Mouse (Mus musculus) MEL (cell line): ENCODE data around the gene Zbtb34. TPM values are rescaled to one million over a fixed set of nuclear protein-coding genes. Genes with fewer than 3 reads are reported as not detected.

ENCODE experiments used
- DNase-seq: peaks from one replicate; pipeline ENCODE4 v3.0.0; 2011; ENCODE audit warnings: low read depth, low spot score
- H3K27ac ChIP-seq: 2 replicates; pipeline ENCODE4 v1.5.1; 2012; ENCODE audit warnings: low read depth, mild to moderate bottlenecking, control low read depth, low read length, moderate library complexity; ENCODE audit not compliant: control insufficient read depth
- H3K27me3 ChIP-seq, 2 experiments: fragments of 150-350 bp in 1 of 2; sonication (generic) in 1 of 2; 2 replicates each; pipeline ENCODE4 v1.6.1; 2012; ENCODE audit warnings: low read length in 2 of 2, mild to moderate bottlenecking in 2 of 2, improper control_type of control experiment in 1 of 2, moderate library complexity in 1 of 2; ENCODE audit not compliant: insufficient read depth in 2 of 2, control insufficient read depth in 1 of 2
- H3K36me3 ChIP-seq, 2 experiments: 2 replicates each; pipeline ENCODE4 v1.6.1; 2012 to 2014; ENCODE audit warnings: low read length in 2 of 2, improper control_type of control experiment in 1 of 2, inconsistent platforms in 1 of 2, mild to moderate bottlenecking in 1 of 2; ENCODE audit not compliant: insufficient read depth in 2 of 2, control insufficient read depth in 1 of 2
- H3K4me1 ChIP-seq, 2 experiments: fragments of 150-350 bp in 1 of 2; sonication (generic) in 1 of 2; 2 replicates each; pipeline ENCODE4 v1.6.1; 2012; ENCODE audit warnings: low read length in 2 of 2, improper control_type of control experiment in 1 of 2, mild to moderate bottlenecking in 1 of 2; ENCODE audit not compliant: insufficient read depth in 2 of 2, control insufficient read depth in 1 of 2
- H3K4me3 ChIP-seq, 2 experiments: fragments of 150-350 bp in 1 of 2; sonication (generic) in 1 of 2; 2 replicates each; pipeline ENCODE4 v1.5.1; 2012; ENCODE audit warnings: low read depth in 2 of 2, low read length in 2 of 2, mild to moderate bottlenecking in 2 of 2, moderate library complexity in 2 of 2, control low read depth in 1 of 2, improper control_type of control experiment in 1 of 2; ENCODE audit not compliant: control insufficient read depth in 1 of 2, insufficient read depth in 1 of 2
- H3K79me2 ChIP-seq: 2 replicates; pipeline ENCODE4 v1.6.1; 2012; ENCODE audit warnings: mild to moderate bottlenecking, low read length, moderate library complexity; ENCODE audit not compliant: control insufficient read depth, poor library complexity, insufficient read depth
- H3K9ac ChIP-seq: 2 replicates; pipeline ENCODE4 v1.6.1; 2012; ENCODE audit warnings: low read depth, mild to moderate bottlenecking, control low read depth, low read length, moderate library complexity; ENCODE audit not compliant: control insufficient read depth, poor library complexity, severe bottlenecking
- H3K9me3 ChIP-seq: fragments of 150-350 bp; sonication (generic); replicated peaks from 2 replicates; pipeline ENCODE4 v1.6.1; 2012; ENCODE audit warnings: mild to moderate bottlenecking, low read length, improper control_type of control experiment, moderate library complexity; ENCODE audit not compliant: insufficient read depth
- E2F4 ChIP-seq: IDR thresholded peaks from 2 replicates; pipeline ENCODE4 v1.6.1; 2011; ENCODE audit warnings: low read depth, low read length, improper control_type of control experiment, borderline replicate concordance
- EP300 ChIP-seq, 2 experiments: IDR thresholded peaks; 2 replicates each; pipeline ENCODE4 v1.6.1; 2011; ENCODE audit warnings: improper control_type of control experiment in 2 of 2, low read length in 2 of 2, low read depth in 1 of 2, mild to moderate bottlenecking in 1 of 2
- GATA1 ChIP-seq: IDR thresholded peaks from 2 replicates; pipeline ENCODE4 v1.6.1; 2011; ENCODE audit warnings: low read depth, low read length, improper control_type of control experiment
- HCFC1 ChIP-seq: IDR thresholded peaks from 2 replicates; pipeline ENCODE4 v1.6.1; 2012; ENCODE audit warnings: low read depth, mild to moderate bottlenecking, inconsistent platforms, low read length, improper control_type of control experiment, moderate library complexity
- JUND ChIP-seq: IDR thresholded peaks from 2 replicates; pipeline ENCODE4 v1.6.1; 2011; ENCODE audit warnings: low read depth, mild to moderate bottlenecking, improper control_type of control experiment, low read length
- MAX ChIP-seq: IDR thresholded peaks from 2 replicates; pipeline ENCODE4 v1.6.1; 2011; ENCODE audit warnings: low read length, improper control_type of control experiment
- MXI1 ChIP-seq: IDR thresholded peaks from 2 replicates; pipeline ENCODE4 v1.6.1; 2011; ENCODE audit warnings: mild to moderate bottlenecking, low read depth, low read length, improper control_type of control experiment
- MYB ChIP-seq: IDR thresholded peaks from 2 replicates; pipeline ENCODE4 v1.6.1; 2011; ENCODE audit warnings: mild to moderate bottlenecking, low read depth, low read length, improper control_type of control experiment
- MYC ChIP-seq: IDR thresholded peaks from 2 replicates; pipeline ENCODE4 v1.6.1; 2011; ENCODE audit warnings: low read depth, mild to moderate bottlenecking, low read length, improper control_type of control experiment, moderate library complexity
- NELFE ChIP-seq: IDR thresholded peaks from 2 replicates; pipeline ENCODE4 v1.6.1; 2011; ENCODE audit warnings: low read depth, low read length, improper control_type of control experiment
- NRF1 ChIP-seq: IDR thresholded peaks from 2 replicates; pipeline ENCODE4 v1.6.1; 2014; ENCODE audit warnings: low read depth, mild to moderate bottlenecking, inconsistent platforms, low read length, improper control_type of control experiment, moderate library complexity; ENCODE audit not compliant: poor library complexity, insufficient read depth, severe bottlenecking
- POLR2A ChIP-seq, 2 experiments: IDR thresholded peaks; 2 replicates each; pipeline ENCODE4 v1.6.1; 2011 to 2012; ENCODE audit warnings: low read length in 2 of 2, mild to moderate bottlenecking in 2 of 2, control low read depth in 1 of 2, improper control_type of control experiment in 1 of 2, low read depth in 1 of 2, moderate library complexity in 1 of 2; ENCODE audit not compliant: control insufficient read depth in 1 of 2, insufficient read depth in 1 of 2, poor library complexity in 1 of 2
- POLR2AphosphoS2 ChIP-seq: IDR thresholded peaks from 2 replicates; pipeline ENCODE4 v1.6.1; 2011; ENCODE audit warnings: low read length, improper control_type of control experiment
- RAD21 ChIP-seq: IDR thresholded peaks from 2 replicates; pipeline ENCODE4 v1.6.1; 2011; ENCODE audit warnings: mild to moderate bottlenecking, low read depth, low read length, improper control_type of control experiment
- SMC3 ChIP-seq: IDR thresholded peaks from 2 replicates; pipeline ENCODE4 v1.6.1; 2011; ENCODE audit warnings: low read depth, low read length, improper control_type of control experiment
- TAL1 ChIP-seq: IDR thresholded peaks from 2 replicates; pipeline ENCODE4 v1.6.1; 2012; ENCODE audit warnings: mild to moderate bottlenecking, inconsistent platforms, low read length, moderate library complexity, mixed read lengths
- TBP ChIP-seq: IDR thresholded peaks from 2 replicates; pipeline ENCODE4 v1.8.0; 2011; ENCODE audit warnings: low read depth, low read length, improper control_type of control experiment
- TCF12 ChIP-seq: IDR thresholded peaks from 2 replicates; pipeline ENCODE4 v1.6.1; 2014; ENCODE audit warnings: low read depth, mild to moderate bottlenecking, inconsistent platforms, low read length, improper control_type of control experiment, moderate library complexity
- USF2 ChIP-seq, 2 experiments: IDR thresholded peaks; 2 replicates each; pipeline ENCODE4 v1.6.1; 2011 to 2012; ENCODE audit warnings: improper control_type of control experiment in 2 of 2, low read length in 2 of 2, borderline replicate concordance in 1 of 2, inconsistent platforms in 1 of 2, low read depth in 1 of 2, mild to moderate bottlenecking in 1 of 2; ENCODE audit not compliant: insufficient read depth in 1 of 2
- ZC3H11A ChIP-seq: IDR thresholded peaks from 2 replicates; pipeline ENCODE4 v1.6.1; 2012; ENCODE audit warnings: low read depth, mild to moderate bottlenecking, inconsistent platforms, low read length, improper control_type of control experiment
- ZKSCAN1 ChIP-seq: IDR thresholded peaks from 2 replicates; pipeline ENCODE4 v1.6.1; 2012; ENCODE audit warnings: low read depth, mild to moderate bottlenecking, inconsistent platforms, low read length, improper control_type of control experiment, moderate library complexity
- ZNF384 ChIP-seq: IDR thresholded peaks from 2 replicates; pipeline ENCODE4 v1.6.1; 2012; ENCODE audit warnings: low read depth, mild to moderate bottlenecking, inconsistent platforms, low read length, improper control_type of control experiment
- polyA plus RNA-seq, 2 experiments: library from polyadenylated mRNA; stranded (reverse) in 1 of 2; unstranded in 1 of 2; fragments of >175 nt in 1 of 2; fragments of >200 nt in 1 of 2; gene quantifications; 2 replicates each; pipeline versions ENCODE4 v1.2.1 to v1.2.4; 2012; ENCODE audit warnings: low replicate concordance in 2 of 2, low read depth in 1 of 2; ENCODE audit not compliant: insufficient read length in 2 of 2, insufficient read depth in 1 of 2, missing spikeins in 1 of 2
- total RNA-seq: library from RNA; depleted of rRNA; stranded (reverse); fragments of 300-350 nt; gene quantifications from 2 replicates; pipeline ENCODE4 v1.2.3, GENCODE M21; 2012

Zbtb34 gene
- total and polyA plus RNA-seq, 3 experiments: 9.6 to 10.1 TPM; not detected in 1

DNA sequence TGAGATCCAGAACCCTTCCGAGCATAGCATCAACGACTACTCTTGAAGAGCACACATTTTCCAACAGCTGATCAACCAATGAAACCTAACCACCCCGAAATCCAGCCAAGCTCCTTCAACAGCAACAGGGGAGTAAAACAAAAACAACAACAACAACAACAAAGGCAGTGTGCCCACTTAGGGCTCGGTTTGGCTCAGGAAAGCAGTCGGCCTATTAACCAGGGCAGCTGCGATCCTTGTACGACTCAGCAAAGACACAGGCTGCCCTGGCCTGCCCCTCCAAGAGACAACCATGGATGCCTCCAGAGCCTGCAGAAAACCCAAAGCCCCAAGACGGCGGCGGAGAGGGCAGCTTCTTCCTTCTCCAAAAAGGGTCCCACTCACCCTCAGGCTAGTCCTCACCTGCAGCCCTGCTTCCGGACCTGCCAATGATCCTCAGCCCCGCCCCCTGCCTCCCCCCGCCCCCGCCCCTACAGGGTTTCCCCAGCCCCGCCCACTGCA is 60.8 kb downstream of the Zbtb34 start:
- H3K9me3 ChIP-seq: no peaks in the 10 kb centered on the region
- H3K9ac ChIP-seq: peak overlapping the region; percentile 50
- DNase-seq: peak; percentile 43
- no peaks in the 10 kb centered on the region; a peak in 1 of 4 replicates for H3K36me3 ChIP-seq
- no peaks in the 10 kb centered on the region; a peak in 1 of 4 replicates for H3K27me3 ChIP-seq
- H3K79me2 ChIP-seq: no peaks in the 10 kb centered on the region
- no peak overlapping the region for H3K27ac ChIP-seq
- peaks cover 0 to 3% of the 10 kb centered on the region in 2 experiments; a peak in 1 of 4 replicates for H3K4me1 ChIP-seq
- no peak for TF ChIP-seq TAL1
- no peak for TF ChIP-seq E2F4
- no peak for TF ChIP-seq ZKSCAN1
- no peak for TF ChIP-seq JUND
- TF ChIP-seq NELFE: no peak
- TF ChIP-seq NRF1: no peak
- no peak for TF ChIP-seq SMC3
- TF ChIP-seq ZC3H11A: no peak
- no peak for TF ChIP-seq MYC
- TF ChIP-seq RAD21: no peak
- no peak for TF ChIP-seq MXI1
- TF ChIP-seq TCF12: no peak
- TF ChIP-seq MAX: no peak
- no peak for TF ChIP-seq MYB
- TF ChIP-seq POLR2AphosphoS2: no peak
- peak overlapping the region; percentile 60 to 61 for H3K4me3 ChIP-seq

DNA sequence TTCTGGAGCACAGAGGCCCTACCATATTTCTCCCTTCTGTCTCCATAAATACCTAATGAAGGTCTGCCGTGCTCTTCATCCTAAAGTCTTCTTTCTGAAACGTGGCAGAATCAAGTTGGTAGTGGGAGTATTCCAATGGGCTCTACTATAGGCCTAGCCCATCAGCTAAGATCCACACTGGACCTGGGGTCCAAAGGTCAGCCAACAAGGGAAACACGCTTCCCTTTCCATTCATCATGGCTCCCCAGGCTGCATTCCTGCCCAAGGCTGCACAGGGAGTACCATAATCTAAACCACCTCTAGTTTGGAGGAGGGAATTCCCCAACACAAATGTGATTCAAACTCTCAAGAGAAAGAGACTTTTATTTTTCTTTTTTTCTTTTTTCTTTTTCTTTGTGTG is 61.7 kb downstream of the Zbtb34 start:
- Histone ChIP-seq H3K27ac (no peak overlapping the region), H3K36me3 (no peaks in the 10 kb centered on the region; a peak in 1 of 4 replicates), H3K4me1 (peaks cover 0 to 3% of the 10 kb centered on the region in 2 experiments; a peak in 1 of 4 replicates), H3K4me3 (no peak overlapping the region), H3K79me2 (no peaks in the 10 kb centered on the region), H3K9me3 (no peaks in the 10 kb centered on the region), H3K9ac (no peak overlapping the region), H3K27me3 (no peaks in the 10 kb centered on the region; a peak in 1 of 4 replicates)
- no peak for TF ChIP-seq ZNF384
- no peak for TF ChIP-seq POLR2A (IDR thresholded peaks at IDR 0.05; ENCODE audit: control insufficient read depth in 1 of 2, insufficient read depth in 1 of 2, low read depth in 1 of 2, low read length in 2 of 2, poor library complexity in 1 of 2)
- no peak for TF ChIP-seq E2F4
- TF ChIP-seq ZKSCAN1: no peak
- TF ChIP-seq JUND: no peak
- TF ChIP-seq TBP: no peak
- TF ChIP-seq MAX: no peak
- no peak for TF ChIP-seq ZC3H11A
- no peak for TF ChIP-seq NELFE
- no peak for TF ChIP-seq TCF12
- no peak for TF ChIP-seq GATA1
- no peak for TF ChIP-seq EP300 (IDR thresholded peaks at IDR 0.05; ENCODE audit: low read depth in 1 of 2, low read length in 2 of 2)
- TF ChIP-seq USF2 (IDR thresholded peaks at IDR 0.05; ENCODE audit: borderline replicate concordance in 1 of 2, insufficient read depth in 1 of 2, low read depth in 1 of 2, low read length in 2 of 2): no peak
- no peak for TF ChIP-seq POLR2AphosphoS2
- no peak for TF ChIP-seq HCFC1
- no peak for DNase-seq
